Mouse (Mus musculus) stomach, postnatal 0 days (tissue): Measurements from ENCODE around the gene Sptbn2. TPM values are rescaled to one million over a fixed set of nuclear protein-coding genes. Genes with fewer than 3 reads are reported as not detected.

Source experiments
- ATAC-seq: fragments of 200-750 bp; cut with Nextera tagmentation; 2 replicates; pipeline ENCODE4 v1.8.0; 2017; ENCODE audit not compliant: low FRiP score, low TSS enrichment
- DNase-seq: peaks from one replicate; pipeline ENCODE4 v3.0.0-alpha.2; 2016; ENCODE audit warnings: low spot score
- H3K27ac ChIP-seq: fragments of 300-500 bp; sonication (generic); replicated peaks from 2 replicates; pipeline ENCODE4 v1.5.1; 2014; ENCODE audit warnings: mild to moderate bottlenecking, control low read depth
- H3K27me3 ChIP-seq: fragments of 300-500 bp; sonication (generic); 2 replicates; pipeline ENCODE4 v1.6.1; 2014; ENCODE audit warnings: low read length; ENCODE audit not compliant: control insufficient read depth, insufficient read depth
- H3K36me3 ChIP-seq: fragments of 300-500 bp; sonication (generic); 2 replicates; pipeline ENCODE4 v1.6.1; 2014; ENCODE audit warnings: low read length, mixed read lengths; ENCODE audit not compliant: control insufficient read depth, insufficient read depth
- H3K4me1 ChIP-seq: fragments of 300-500 bp; sonication (generic); replicated peaks from 2 replicates; pipeline ENCODE4 v1.6.1; 2014; ENCODE audit warnings: antibody characterized with exemption; ENCODE audit not compliant: control insufficient read depth, insufficient read depth
- H3K4me2 ChIP-seq: fragments of 300-500 bp; sonication (generic); replicated peaks from 2 replicates; pipeline ENCODE4 v1.6.1; 2014; ENCODE audit warnings: low read depth, mild to moderate bottlenecking, control low read depth, moderate library complexity
- H3K4me3 ChIP-seq: fragments of 300-500 bp; sonication (generic); 2 replicates; pipeline ENCODE4 v1.5.1; 2014; ENCODE audit warnings: low read depth, low read length, control low read depth
- H3K9ac ChIP-seq: fragments of 300-500 bp; sonication (generic); 2 replicates; pipeline ENCODE4 v1.6.1; 2014; ENCODE audit warnings: mild to moderate bottlenecking, low read length, control low read depth, mixed read lengths
- H3K9me3 ChIP-seq: fragments of 300-500 bp; sonication (generic); 2 replicates; pipeline ENCODE4 v1.6.1; 2016; ENCODE audit warnings: low read length; ENCODE audit not compliant: control insufficient read depth
- CTCF ChIP-seq: IDR thresholded peaks from 2 replicates; pipeline ENCODE4 v1.5.1; 2016; ENCODE audit warnings: antibody characterized with exemption, low read depth, mild to moderate bottlenecking, moderate library complexity
- EP300 ChIP-seq: optimal IDR thresholded peaks from 2 replicates; pipeline ENCODE3; 2016; ENCODE audit warnings: antibody characterized with exemption
- WGBS: fragments of 180-500 bp; shearing (Covaris S2); extraction: QIAGEN DNeasy Blood & Tissue Kit; methylation state at CpG from one replicate; pipeline ENCODE4 v1.1.7; 2014; 5-methylcytosine and 5-hydroxymethylcytosine counted together
- polyA plus RNA-seq: library from polyadenylated mRNA; unstranded; fragments of >200 nt; fragmentation: Nextera tagmentation; extraction: Ambion mirVana; gene quantifications from 2 replicates; pipeline ENCODE4 v1.2.1, GENCODE M21; 2015

Gene Sptbn2
- polyA plus RNA-seq, 1 experiment from 2014 or later = 3.5 TPM

- 61% methylated on average over 9 of the region's 9 CpGs for WGBS
- ATAC-seq = no peak
- Histone ChIP-seq H3K4me1 (no peaks in the 10 kb centered on the region), H3K36me3 (no peaks in the 10 kb centered on the region), H3K4me3 (no peak overlapping the region), H3K4me2 (no peak overlapping the region), H3K9ac (no peak overlapping the region), H3K27me3 (no peaks in the 10 kb centered on the region), H3K9me3 (no peaks in the 10 kb centered on the region), H3K27ac (no peak overlapping the region)
- DNase-seq = no peak
- TF ChIP-seq EP300 = no peak
Measured at GRCm38 (mm10) chr19:4729186-4729585, 18.2 kb downstream of the Sptbn2 start.

- H3K9ac ChIP-seq = no peak overlapping the region
- no peaks in the 10 kb centered on the region for H3K9me3 ChIP-seq
- DNase-seq (no peak), ATAC-seq (no peak)
- H3K27ac ChIP-seq = no peak overlapping the region
- H3K4me3 ChIP-seq = no peak overlapping the region
- H3K36me3 ChIP-seq = no peaks in the 10 kb centered on the region
- 88% methylated on average over 3 of the region's 3 CpGs for WGBS
- no peaks in the 10 kb centered on the region for H3K4me1 ChIP-seq
- H3K4me2 ChIP-seq = no peak overlapping the region
- H3K27me3 ChIP-seq = no peaks in the 10 kb centered on the region
- TF ChIP-seq EP300 = no peak
- TF ChIP-seq CTCF = no peak
Measured at GRCm38 (mm10) chr19:4733052-4733451, 22.1 kb downstream of the Sptbn2 start.

GRCm38 (mm10) chr19:4737866-4738265 lies 26.9 kb downstream of the Sptbn2 start:
- DNase-seq (no peak), ATAC-seq (no peak)
- H3K9ac ChIP-seq = no peak overlapping the region
- H3K9me3 ChIP-seq = no peaks in the 10 kb centered on the region
- no peak overlapping the region for H3K27ac ChIP-seq
- H3K36me3 ChIP-seq = no peaks in the 10 kb centered on the region; the same call in 1 of the 2 replicates
- H3K4me3 ChIP-seq = no peak overlapping the region
- no peaks in the 10 kb centered on the region for H3K27me3 ChIP-seq
- no peaks in the 10 kb centered on the region for H3K4me1 ChIP-seq
- TF ChIP-seq EP300 (no peak), CTCF (no peak)
- 85% methylated on average over 13 of the region's 13 CpGs for WGBS
- no peak overlapping the region for H3K4me2 ChIP-seq

- WGBS = 96% methylated on average over 11 of the region's 11 CpGs
- no peak for TF ChIP-seq EP300
- TF ChIP-seq CTCF = no peak
- no peak for DNase-seq
- no peaks in the 10 kb centered on the region for H3K9me3 ChIP-seq
- no peak overlapping the region for H3K4me3 ChIP-seq
- H3K4me2 ChIP-seq = no peak overlapping the region
- H3K9ac ChIP-seq = no peak overlapping the region
- ATAC-seq = no peak
- no peak overlapping the region for H3K27ac ChIP-seq
- H3K27me3 ChIP-seq = no peaks in the 10 kb centered on the region
- H3K4me1 ChIP-seq = no peaks in the 10 kb centered on the region
- H3K36me3 ChIP-seq = no peaks in the 10 kb centered on the region; the same call in 1 of the 2 replicates
Measured at GRCm38 (mm10) chr19:4739053-4739452, 28.1 kb downstream of the Sptbn2 start.

GRCm38 (mm10) chr19:4739762-4740161 lies 28.8 kb downstream of the Sptbn2 start:
- H3K27ac ChIP-seq = no peak overlapping the region
- H3K9me3 ChIP-seq = no peaks in the 10 kb centered on the region
- H3K36me3 ChIP-seq = no peaks in the 10 kb centered on the region; the same call in 1 of the 2 replicates
- H3K27me3 ChIP-seq = no peaks in the 10 kb centered on the region
- ATAC-seq (no peak), DNase-seq (no peak)
- TF ChIP-seq EP300 (no peak), CTCF (no peak)
- no peak overlapping the region for H3K4me2 ChIP-seq
- no peaks in the 10 kb centered on the region for H3K4me1 ChIP-seq
- H3K9ac ChIP-seq = no peak overlapping the region
- no peak overlapping the region for H3K4me3 ChIP-seq
- 95% methylated on average over 5 of the region's 5 CpGs for WGBS

- no peak for TF ChIP-seq CTCF
- no peak for TF ChIP-seq EP300
- DNase-seq = no peak
- Histone ChIP-seq H3K4me3 (no peak overlapping the region), H3K27me3 (no peaks in the 10 kb centered on the region), H3K4me2 (no peak overlapping the region), H3K9me3 (no peaks in the 10 kb centered on the region), H3K27ac (no peak overlapping the region), H3K4me1 (no peaks in the 10 kb centered on the region), H3K36me3 (no peaks in the 10 kb centered on the region; the same call in 1 of the 2 replicates), H3K9ac (no peak overlapping the region)
- 61% methylated on average over 10 of the region's 10 CpGs for WGBS
- peak; percentile 51; the same call in 1 of the 2 replicates for ATAC-seq
Measured at GRCm38 (mm10) chr19:4741482-4741881, 30.5 kb downstream of the Sptbn2 start.
